Mouse (Mus musculus) testis, postnatal 10 days (tissue): ENCODE measurements around the gene Raly.

Experiments
- DNase-seq: peaks from one replicate; pipeline ENCODE4 v3.0.0; 2021; ENCODE audit warnings: low spot score

Raly gene

DNA sequence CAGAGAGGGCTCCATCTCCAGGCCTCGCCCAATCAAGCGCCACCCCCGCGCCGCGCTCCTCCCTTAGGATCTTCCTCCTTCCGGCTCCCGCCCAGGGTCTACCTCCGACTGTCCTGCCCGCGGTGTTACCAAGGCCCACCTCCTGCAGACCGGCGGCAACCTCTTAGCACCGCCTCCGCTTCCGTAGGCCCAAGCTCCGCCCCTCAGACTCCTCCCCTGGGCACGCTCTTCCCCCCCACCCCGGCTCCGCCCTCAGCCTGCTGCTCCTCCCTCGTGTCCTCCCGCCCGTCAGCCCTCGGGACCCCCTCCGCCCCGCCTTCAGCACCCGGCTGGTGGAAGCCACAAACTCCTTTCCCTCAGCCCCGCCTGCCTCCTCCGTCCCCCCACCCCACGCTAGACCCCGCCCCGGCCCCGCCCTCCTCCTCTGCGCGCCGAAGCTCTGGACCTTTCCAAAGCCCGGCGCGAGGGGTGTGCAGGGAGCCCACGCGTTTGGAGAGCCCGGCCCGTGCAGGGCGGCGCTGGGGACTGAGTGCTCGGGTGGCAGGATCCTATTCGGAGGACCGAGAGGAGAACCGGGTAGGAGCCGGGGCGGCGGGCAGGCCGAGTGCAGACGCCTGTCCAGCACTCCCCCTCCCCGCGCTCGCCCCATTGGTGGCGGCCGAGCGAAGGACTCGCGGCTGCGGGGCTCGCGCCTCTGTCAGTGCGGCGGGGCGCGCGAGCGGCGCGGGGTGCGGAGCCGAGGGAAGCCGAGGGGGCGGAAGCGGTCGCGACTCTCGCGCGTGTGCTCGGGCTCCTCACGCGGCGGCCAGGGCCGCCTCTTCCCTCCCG, at the start of gene Raly, which contains the start of gene a:
Raly (plus strand) TSS at position 441 of the 828 bp plus-strand sequence.
a (plus strand) TSS at position 747 of the 828 bp plus-strand sequence.
- peak; percentile 99 for DNase-seq

DNA sequence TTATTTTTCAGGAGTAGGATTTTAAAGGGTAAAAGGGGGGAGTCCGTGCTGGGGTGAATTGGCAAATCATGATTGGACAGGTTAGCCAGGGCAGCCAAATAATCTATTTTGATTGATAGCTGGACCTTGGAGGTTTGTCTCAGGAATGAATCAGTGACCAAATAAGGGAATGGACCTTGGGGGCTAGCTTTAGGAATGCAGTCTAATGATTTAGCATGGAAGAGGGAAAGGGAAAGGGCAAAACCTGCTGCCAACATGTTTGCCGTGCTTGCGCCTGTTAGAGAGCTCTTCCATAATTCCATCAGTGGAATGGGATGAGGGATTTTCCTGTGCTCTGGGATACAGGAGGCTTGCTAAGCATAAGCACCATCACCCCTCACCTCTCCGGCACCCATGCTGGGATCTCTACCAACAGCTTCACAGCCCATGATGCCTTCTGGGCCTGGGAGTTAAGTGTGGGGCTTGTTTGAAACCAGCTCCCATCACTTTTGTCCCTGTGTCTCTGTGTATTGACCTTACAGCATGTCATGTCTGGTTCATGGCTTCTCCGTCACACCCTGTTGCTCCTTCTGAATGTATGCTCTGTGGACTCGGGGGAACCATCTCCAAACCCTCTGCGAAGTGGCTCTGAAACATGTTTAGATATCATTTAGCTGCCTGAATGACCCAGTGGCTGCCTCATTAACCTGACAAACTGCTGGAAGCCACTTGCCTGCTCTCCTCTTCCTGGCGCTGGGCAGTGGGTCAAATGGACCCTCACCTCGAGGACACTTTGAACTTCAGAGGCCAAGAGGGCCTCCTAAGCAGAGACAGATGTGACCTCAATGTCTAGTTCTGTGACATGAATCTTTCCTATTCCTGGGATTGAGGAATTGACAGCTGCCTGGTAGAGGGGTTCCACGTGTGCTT, 47.7 kb upstream of the Raly start:
- no peak for DNase-seq

GRCm38 (mm10) chr2:154743915-154744314, 47.0 kb upstream of the Raly start:
- no peak for DNase-seq

DNA sequence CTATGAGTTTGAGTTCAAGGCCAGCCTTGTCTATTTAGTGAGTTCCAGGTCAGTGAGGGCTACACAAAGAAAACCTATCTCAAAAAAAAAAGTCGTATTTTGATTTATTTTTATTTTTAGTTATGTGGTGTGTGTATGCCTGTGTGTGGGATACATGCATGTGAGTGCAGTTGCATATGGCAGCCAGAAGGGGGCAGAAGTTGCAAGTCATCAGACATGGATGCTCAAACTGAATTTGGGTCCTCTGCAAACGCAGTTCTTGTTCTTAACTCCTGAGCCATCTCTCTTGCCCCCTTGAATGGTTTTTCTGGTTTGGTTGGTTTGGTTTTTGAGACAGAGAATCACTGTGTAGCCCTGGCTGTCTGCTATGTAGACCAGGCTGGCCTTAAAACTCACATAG, 42.5 kb upstream of the Raly start:
- DNase-seq, result no peak

- DNase-seq, result peak; percentile 51
Measured at GRCm38 (mm10) chr2:154749046-154750036, 41.6 kb upstream of the Raly start.

DNA sequence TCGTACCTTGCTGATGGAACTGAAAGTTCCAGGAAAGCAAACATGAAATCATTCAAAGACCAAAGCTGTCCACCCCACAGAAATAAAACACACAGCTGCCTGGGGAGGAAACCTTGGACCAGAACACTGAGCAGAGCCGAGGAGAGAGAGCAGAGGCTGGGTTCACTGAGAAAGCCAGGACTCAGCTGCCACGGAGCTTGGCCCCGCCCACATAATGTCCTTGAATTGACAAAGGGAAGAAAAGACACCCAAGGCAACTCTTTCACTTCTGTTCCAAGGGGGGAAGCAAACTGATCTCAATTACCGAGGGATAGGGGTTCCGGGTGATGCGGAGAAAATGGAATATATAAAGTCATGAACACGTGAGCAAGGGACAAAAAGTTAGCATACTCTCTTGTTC, 39.0 kb upstream of the Raly start:
- DNase-seq, result peak; percentile 81

GRCm38 (mm10) chr2:154754068-154754560, 36.8 kb upstream of the Raly start:
- no peak for DNase-seq

GRCm38 (mm10) chr2:154755791-154756190, 35.1 kb upstream of the Raly start:
- DNase-seq, result no peak

DNA sequence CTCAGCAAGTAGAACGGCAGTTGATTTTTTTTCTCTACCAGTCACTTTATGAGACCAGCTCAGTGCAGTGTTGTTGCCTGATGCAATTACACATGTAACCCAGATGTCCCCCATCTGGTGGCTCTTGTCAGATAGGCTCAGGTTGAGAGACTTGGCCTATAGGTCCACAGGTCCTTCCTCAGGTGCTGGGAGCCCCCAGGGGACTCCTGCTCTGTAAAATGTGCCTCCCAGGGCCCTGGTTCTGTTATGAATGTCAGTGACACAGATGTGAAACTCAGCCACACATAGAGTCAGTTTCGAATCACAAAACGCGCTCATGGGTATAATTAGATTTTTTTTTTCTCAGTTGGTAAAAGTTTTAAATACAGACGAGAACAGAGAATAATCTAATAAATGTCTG, 33.2 kb upstream of the Raly start:
- no peak for DNase-seq

GRCm38 (mm10) chr2:154758454-154758853, 32.4 kb upstream of the Raly start:
- no peak for DNase-seq

- no peak for DNase-seq
Measured at GRCm38 (mm10) chr2:154763226-154763625, 27.7 kb upstream of the Raly start.

- DNase-seq, result no peak
Measured at GRCm38 (mm10) chr2:154764828-154765497, 25.9 kb upstream of the Raly start.

DNA sequence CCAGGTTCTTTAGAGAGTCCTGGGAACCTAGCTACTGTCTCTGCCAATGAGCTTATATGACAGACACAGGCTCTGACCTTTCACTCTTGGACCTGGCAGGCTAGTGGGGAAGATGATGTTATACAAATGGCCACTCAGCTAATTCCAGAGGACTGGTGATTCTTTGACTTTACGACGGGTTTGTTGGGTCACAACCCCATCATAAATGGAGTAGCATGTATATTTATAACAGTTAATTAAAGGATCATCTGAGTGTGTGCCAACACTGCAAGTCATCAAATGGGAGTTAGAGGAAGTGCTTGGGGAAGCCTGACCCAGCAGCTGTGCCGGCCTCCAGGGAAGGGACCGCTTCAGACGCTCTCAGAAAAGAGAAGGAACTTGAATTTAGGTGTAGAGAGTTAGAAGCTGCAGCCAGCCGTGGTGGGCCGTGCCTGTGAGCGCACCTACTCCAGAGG, 25.3 kb upstream of the Raly start:
- no peak for DNase-seq

DNA sequence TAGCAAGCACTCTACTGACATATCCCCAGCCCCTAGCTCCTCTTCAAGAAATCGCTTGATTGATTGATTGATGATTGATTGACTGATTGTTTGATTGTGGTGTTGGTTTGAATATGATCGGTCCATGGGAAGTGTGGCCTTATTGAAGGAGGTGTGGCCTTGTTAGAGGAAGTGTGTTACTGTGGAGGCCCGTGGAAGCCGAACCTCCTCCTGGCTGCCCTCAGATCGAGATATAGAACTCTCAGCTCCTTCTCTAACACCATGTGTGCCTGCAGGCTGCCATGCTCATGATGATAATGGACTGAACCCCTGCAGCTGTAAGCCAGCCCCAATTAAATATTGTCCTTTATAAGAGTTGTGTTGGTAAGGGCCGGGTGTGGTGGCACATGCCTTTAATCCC, 23.8 kb upstream of the Raly start:
- DNase-seq, result no peak

GRCm38 (mm10) chr2:154769930-154770329, 21.0 kb upstream of the Raly start, which contains the start of gene Gm14214:
Gm14214 (minus strand) TSS chr2:154770030.
- no peak for DNase-seq

DNA sequence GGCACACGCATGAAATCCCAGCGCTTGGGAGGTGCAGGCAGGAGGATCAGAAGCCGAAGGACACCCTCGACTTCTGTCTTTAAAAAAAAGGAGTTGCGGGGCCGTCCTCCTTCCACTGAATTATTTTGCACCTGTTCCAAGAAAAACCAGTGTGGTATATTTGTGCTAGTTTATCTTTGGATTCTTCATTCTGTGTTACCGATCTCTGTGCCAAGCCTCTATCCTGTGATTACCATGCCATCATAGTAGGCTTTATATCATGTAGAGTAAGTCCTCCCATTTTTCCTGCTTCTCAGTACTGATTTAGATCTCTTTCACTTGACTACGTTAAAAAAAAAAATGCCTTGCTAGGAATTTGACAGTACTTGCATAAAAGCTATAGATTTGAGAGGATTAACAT, 19.3 kb upstream of the Raly start:
- DNase-seq, result no peak

- peak; percentile 71 for DNase-seq
Measured at GRCm38 (mm10) chr2:154774032-154774431, 16.9 kb upstream of the Raly start.

DNA sequence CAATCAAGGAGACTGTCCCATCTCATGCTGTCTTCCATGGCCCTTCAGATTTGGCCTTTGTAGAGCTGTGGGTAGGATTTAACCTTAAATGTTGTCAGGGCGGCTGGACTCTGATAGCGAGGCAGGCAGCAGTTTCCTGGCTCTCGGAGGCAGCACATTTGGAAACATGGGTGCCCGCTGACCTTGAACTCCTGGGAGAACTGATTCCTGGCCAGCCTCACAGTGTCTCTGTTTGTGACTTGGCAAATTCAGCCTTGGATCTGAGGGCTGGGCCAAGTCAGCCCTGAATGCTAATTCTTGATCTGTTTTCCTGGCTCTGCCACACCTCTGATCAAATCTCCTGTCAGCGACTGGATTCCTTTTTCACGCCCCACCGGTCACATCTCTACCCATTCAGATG, 14.4 kb upstream of the Raly start:
- DNase-seq, result peak; percentile 65

DNA sequence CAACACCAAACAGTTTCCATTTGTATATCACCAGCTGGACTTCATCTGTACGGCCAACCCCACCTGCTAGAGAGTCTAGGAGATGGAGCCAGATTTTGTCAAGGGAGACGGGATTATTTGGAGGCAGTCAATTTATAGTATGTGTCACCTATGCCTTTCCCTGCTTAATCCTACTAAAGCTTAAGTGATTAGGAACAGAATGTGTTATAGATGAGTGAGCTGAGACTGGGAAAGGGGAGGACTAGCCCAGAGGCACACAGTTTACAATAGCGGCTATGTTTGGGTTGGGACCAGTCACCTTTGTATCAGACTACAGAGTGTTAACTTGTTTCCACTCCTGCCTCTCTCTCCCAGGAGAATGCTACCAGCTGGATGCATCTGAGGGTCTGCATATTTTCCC, 11.2 kb upstream of the Raly start:
- no peak for DNase-seq

- no peak for DNase-seq
Measured at GRCm38 (mm10) chr2:154782361-154782760, 8.5 kb upstream of the Raly start.
